In the genomic region with DNA sequence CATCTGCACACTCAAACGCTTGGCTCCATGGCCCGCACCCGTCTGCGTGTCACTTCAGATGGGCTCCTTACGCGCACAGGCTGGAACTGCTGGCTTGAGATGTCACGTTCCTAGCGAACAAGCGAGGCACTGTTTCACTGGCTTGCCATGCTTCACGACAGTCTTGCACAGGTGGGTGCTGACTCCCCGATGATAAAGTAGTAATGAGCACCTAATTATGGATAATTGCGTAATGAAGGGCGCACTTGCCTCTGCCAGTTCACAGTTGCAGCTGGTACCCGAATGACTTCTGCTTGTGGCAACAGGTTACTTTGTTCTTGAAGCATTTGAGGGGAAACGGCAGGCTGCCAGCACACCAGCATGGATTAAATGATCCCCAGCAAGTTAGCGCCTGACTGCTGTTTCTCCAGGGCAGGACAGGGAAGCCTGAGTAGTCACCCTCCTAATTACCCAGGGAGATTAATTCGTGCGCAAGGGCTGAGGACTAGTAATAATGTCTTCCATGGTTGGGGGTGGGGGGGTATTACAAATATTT, we compare ENCODE assay signal across 9 mouse cellular contexts.
DNase-seq lines count a peak whose midpoint lies in the region; ATAC-seq lines count a peak whose summit lies in the region.
"Had no signal": no experiment of that assay in that cellular context is flagged by ENCODE, and none has a peak within 500 bp of the region (broad histone marks: within the 10 kb centered on the region; RNA-seq: fewer than 3 reads in every experiment).

No protein-coding gene starts in this region.

- WGBS in hindbrain, embryonic 15.5 days, result 38% methylated on average over 18 of the region's 18 CpGs
- WGBS in hindbrain, embryonic 12.5 days, result 56% methylated on average over 18 of the region's 18 CpGs
- WGBS in embryonic facial prominence, embryonic 14.5 days, result 39% methylated on average over 18 of the region's 18 CpGs
- 42% methylated on average over 18 of the region's 18 CpGs for WGBS in kidney, embryonic 15.5 days
- WGBS in neural tube, embryonic 12.5 days, result 51% methylated on average over 18 of the region's 18 CpGs

- peak overlapping the region; percentile 26; the same call in 1 of the 2 replicates for H3K4me2 ChIP-seq in hindbrain, embryonic 15.5 days
- no peak overlapping the region for H3K4me2 ChIP-seq in hindbrain, embryonic 12.5 days (replicated peaks)
- peak overlapping the region; percentile 39 for H3K4me2 ChIP-seq in embryonic facial prominence, embryonic 14.5 days (ENCODE audit: low read depth, low read length)
- H3K4me2 ChIP-seq in kidney, embryonic 15.5 days, result peak overlapping the region; percentile 34
- H3K4me2 ChIP-seq in neural tube, embryonic 12.5 days (replicated peaks), result peak overlapping the region; percentile 27; the same call in 1 of the 2 replicates

- no peak overlapping the region for H3K4me3 ChIP-seq in hindbrain, embryonic 15.5 days
- no peak overlapping the region for H3K4me3 ChIP-seq in hindbrain, embryonic 12.5 days
- H3K4me3 ChIP-seq in embryonic facial prominence, embryonic 14.5 days (ENCODE audit: low read depth, low read length), result peak overlapping the region; percentile 5; the same call in 1 of the 2 replicates
- no peak overlapping the region for H3K4me3 ChIP-seq in kidney, embryonic 15.5 days (replicated peaks)
- no peak overlapping the region for H3K4me3 ChIP-seq in neural tube, embryonic 12.5 days

- no peak overlapping the region for H3K27ac ChIP-seq in hindbrain, embryonic 15.5 days (replicated peaks)
- H3K27ac ChIP-seq in hindbrain, embryonic 12.5 days, result no peak overlapping the region
- H3K27ac ChIP-seq in embryonic facial prominence, embryonic 14.5 days (replicated peaks; ENCODE audit: low read depth, low read length), result no peak overlapping the region
- no peak overlapping the region for H3K27ac ChIP-seq in kidney, embryonic 15.5 days
- H3K27ac ChIP-seq in neural tube, embryonic 12.5 days, result no peak overlapping the region

- DNase-seq in embryonic facial prominence, embryonic 14.5 days (ENCODE audit: low spot score), result peak; percentile 82
- DNase-seq in embryo, embryonic 11 days, result no peak
- DNase-seq in spleen, adult 18-20 months, result no peak
- no peak for DNase-seq in adrenal gland, postnatal 14 days

- H3K9me3 ChIP-seq in hindbrain, embryonic 15.5 days, result no peaks in the 10 kb centered on the region
- H3K9me3 ChIP-seq in hindbrain, embryonic 12.5 days (replicated peaks), result no peaks in the 10 kb centered on the region
- H3K9me3 ChIP-seq in embryonic facial prominence, embryonic 14.5 days (ENCODE audit: control insufficient read depth, low read length), result no peaks in the 10 kb centered on the region
- no peaks in the 10 kb centered on the region for H3K9me3 ChIP-seq in kidney, embryonic 15.5 days (replicated peaks)
- H3K9me3 ChIP-seq in neural tube, embryonic 12.5 days, result no peaks in the 10 kb centered on the region

- H3K27me3 ChIP-seq in hindbrain, embryonic 15.5 days, result no peaks in the 10 kb centered on the region
- peaks cover 5% of the 10 kb centered on the region; the same call in 1 of the 2 replicates for H3K27me3 ChIP-seq in hindbrain, embryonic 12.5 days
- no peaks in the 10 kb centered on the region for H3K27me3 ChIP-seq in embryonic facial prominence, embryonic 14.5 days (replicated peaks; ENCODE audit: control insufficient read depth, insufficient read depth, low read length)
- peaks cover 22% of the 10 kb centered on the region for H3K27me3 ChIP-seq in kidney, embryonic 15.5 days
- H3K27me3 ChIP-seq in neural tube, embryonic 12.5 days (replicated peaks), result 0 out of 2 replicates have a peak, but pooled peaks cover 4% of the 10 kb centered on the region

- ATAC-seq in hindbrain, embryonic 15.5 days (ENCODE audit: low FRiP score, low read depth), result peak; percentile 45; the same call in 1 of the 2 replicates
- no peak for ATAC-seq in hindbrain, embryonic 12.5 days (ENCODE audit: low FRiP score)
- peak; percentile 55 for ATAC-seq in embryonic facial prominence, embryonic 14.5 days (ENCODE audit: low read depth)
- no peak for ATAC-seq in kidney, embryonic 15.5 days (replicated peaks; ENCODE audit: low FRiP score)
- ATAC-seq in neural tube, embryonic 12.5 days (ENCODE audit: low FRiP score, low read depth), result 0 out of 2 replicates have a peak, but pooled peaks have one; percentile 33
- ATAC-seq: inflammation-experienced regulatory T-cells, adult 6 months had no signal

- no peaks in the 10 kb centered on the region for H3K36me3 ChIP-seq in hindbrain, embryonic 15.5 days
- no peaks in the 10 kb centered on the region for H3K36me3 ChIP-seq in hindbrain, embryonic 12.5 days
- H3K36me3 ChIP-seq in embryonic facial prominence, embryonic 14.5 days (ENCODE audit: control insufficient read depth, insufficient read depth, low read length), result no peaks in the 10 kb centered on the region
- H3K36me3 ChIP-seq in kidney, embryonic 15.5 days, result no peaks in the 10 kb centered on the region
- no peaks in the 10 kb centered on the region for H3K36me3 ChIP-seq in neural tube, embryonic 12.5 days

- H3K4me1 ChIP-seq in hindbrain, embryonic 15.5 days (replicated peaks), result peaks cover 9% of the 10 kb centered on the region; the same call in 1 of the 2 replicates
- H3K4me1 ChIP-seq in hindbrain, embryonic 12.5 days, result peaks cover 6% of the 10 kb centered on the region
- 0 out of 2 replicates have a peak, but pooled peaks cover 6% of the 10 kb centered on the region for H3K4me1 ChIP-seq in embryonic facial prominence, embryonic 14.5 days (ENCODE audit: control insufficient read depth, insufficient read depth, low read length)
- H3K4me1 ChIP-seq in kidney, embryonic 15.5 days, result 0 out of 2 replicates have a peak, but pooled peaks cover 3% of the 10 kb centered on the region
- peaks cover 9% of the 10 kb centered on the region for H3K4me1 ChIP-seq in neural tube, embryonic 12.5 days

- no peak overlapping the region for H3K9ac ChIP-seq in hindbrain, embryonic 15.5 days
- H3K9ac ChIP-seq in hindbrain, embryonic 12.5 days, result no peak overlapping the region
- no peak overlapping the region for H3K9ac ChIP-seq in embryonic facial prominence, embryonic 14.5 days (ENCODE audit: low read depth, low read length)
- no peak overlapping the region for H3K9ac ChIP-seq in kidney, embryonic 15.5 days
- no peak overlapping the region for H3K9ac ChIP-seq in neural tube, embryonic 12.5 days

Comparison
In these comparisons a context has a peak if more than half of its experiments do, and no peak if none do; other contexts are left out.
1. ATAC-seq: peak in hindbrain, embryonic 15.5 days (single experiment), embryonic facial prominence, embryonic 14.5 days (single experiment) and neural tube, embryonic 12.5 days (single experiment); none in hindbrain, embryonic 12.5 days (single experiment) and kidney, embryonic 15.5 days (single experiment).